Mouse (Mus musculus) adrenal gland, postnatal 4 days (tissue): ENCODE results near the gene Nme9. TPM values are rescaled to one million over a fixed set of nuclear protein-coding genes. Genes with fewer than 3 reads are reported as not detected.

Experiments used
- DNase-seq, 2 experiments: peaks; one replicate each; pipeline ENCODE4 v3.0.0; 2021 to 2022; ENCODE audit warnings: low spot score in 2 of 2, mixed read lengths in 2 of 2
- total RNA-seq, 2 experiments: library from RNA; stranded (reverse); gene quantifications; 2 replicates each; pipeline ENCODE4 v1.2.3; 2021

Gene Nme9
- total RNA-seq, 2 experiments from 2014 or later: not detected

DNA sequence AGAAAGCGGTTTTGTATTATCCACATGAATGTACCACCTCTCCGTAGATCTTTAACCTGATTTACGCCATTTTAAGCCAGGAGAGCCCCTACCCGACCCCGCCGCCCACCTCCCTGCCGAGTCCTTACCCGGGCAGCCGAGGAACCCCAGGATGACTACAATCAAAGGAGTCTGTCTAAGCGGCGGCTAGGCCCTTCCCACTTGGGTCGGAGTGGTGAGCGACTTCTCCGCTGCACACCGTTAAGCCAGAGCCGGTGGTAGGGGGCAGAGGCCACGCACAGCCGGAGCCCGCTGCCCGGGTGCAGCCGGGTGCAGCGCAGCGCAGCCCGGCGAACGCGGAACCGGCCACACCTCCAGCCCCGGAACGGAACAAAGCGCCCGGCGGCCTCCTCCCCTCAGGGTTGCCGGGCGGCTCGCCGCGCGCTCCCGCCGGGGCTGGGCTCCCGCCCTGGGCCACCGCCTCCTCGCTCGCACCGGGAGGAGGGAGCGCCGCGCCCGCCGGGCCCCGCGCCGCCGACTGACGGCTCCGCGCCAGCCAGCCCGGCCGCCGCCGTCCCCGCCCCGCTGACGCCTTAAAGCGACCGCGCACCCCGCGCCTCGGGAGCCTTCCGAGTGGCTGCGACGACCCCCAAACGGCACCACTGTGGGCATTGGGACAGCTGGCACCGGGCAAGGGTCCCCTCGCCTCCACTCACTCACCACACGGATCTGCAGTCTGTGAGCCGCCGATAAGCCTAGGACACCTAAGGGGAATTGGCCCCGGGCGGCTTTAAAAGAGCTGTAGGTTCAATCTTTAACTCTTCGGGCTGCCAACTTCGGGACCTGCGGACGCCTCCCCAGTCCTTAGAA lies 14.9 kb upstream of the Nme9 start:
- DNase-seq: peak; percentile 53 to 62

DNA sequence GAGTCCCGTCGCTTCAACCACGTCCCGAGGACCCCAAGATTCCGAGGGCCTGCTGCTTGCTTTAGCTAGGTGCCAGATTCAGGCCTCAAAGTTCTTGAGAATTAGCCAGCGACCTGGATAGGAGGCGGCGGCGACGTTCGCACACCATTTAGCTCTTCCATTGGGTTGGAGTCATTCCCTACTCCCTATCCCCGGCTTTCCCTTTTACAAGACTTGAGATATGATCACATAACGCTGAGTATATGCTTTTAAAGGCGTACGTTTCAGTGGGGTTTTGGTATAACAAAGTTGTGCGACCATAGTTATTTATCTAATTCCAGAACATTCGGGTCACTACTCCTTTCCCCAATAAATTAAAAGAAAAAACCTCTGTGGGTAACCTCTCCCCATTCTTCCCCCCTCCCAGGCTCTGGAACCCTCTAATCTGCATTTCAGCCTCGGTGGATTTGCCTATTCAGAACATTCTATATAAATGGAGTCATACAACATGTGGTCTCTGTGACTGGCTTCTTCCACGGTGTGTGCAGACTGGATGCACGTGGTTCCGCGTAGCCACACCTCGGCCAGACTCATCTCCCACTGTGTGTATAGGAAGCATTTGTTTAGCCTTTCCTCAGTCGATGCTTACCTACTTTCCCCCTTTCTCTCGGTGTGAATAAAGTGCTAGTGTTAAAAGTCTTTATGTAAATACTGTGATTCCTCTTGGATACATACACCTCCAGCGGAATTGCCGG lies 14.1 kb upstream of the Nme9 start, which contains the start of gene Mras:
Gene Mras (minus strand): TSS at position 351 of the 734 bp plus-strand sequence.
- no peak for DNase-seq

DNA sequence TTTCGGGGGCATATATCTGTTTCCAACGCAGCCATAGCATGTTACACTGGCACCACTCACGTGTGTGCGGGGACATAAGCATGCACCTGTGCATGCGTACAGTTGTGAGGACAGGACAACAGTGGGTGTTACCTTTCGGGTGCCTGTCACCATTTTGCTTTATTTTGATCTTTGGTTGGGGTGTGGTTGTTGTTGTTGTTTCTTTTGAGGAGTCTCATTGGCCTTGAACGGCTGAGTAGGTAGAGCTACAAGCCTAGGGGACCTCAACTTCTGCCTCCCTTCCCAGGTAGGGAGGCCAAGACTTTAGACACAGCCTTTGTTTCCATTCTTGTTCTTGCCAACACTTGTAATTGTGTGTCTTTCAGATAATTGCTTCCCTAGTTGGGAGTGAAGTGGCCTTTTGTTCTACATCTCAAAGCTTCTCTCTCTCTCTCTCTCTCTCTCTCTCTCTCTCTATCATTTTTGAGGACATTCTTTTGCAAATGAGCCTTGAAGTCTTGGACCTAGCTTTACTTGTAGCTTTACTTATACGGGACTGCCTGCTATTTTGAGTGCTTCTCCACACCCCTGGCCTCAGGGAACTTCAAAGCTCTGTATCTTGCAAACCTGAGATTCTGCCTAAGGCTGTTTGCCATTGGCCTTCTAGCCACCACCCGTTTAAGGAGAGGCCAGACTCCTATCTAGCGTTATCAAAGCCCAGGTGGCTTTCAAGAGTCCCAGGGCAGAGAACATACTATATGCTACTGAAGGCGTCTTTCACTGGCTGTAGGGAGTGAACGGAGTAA lies 13.3 kb upstream of the Nme9 start:
- no peak for DNase-seq

DNA sequence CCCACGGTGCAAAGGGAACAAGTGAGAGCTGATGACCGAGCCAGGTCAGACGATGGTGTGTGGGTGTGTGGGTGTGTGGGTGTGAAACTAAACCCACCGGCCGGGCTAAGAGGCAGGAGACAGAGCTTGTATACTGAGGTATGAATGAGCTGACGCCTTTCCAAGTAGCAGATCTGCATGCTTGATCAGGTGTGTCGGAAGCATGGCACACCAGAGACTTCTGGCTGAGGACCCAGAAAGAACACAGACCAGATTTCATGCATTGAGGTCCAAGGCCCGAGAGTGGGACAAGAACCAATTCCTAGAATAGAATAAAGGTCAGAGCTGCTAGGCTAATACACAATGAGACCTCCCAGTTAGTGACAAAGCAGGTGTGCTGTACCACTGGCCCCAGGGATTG lies 12.2 kb upstream of the Nme9 start:
- no peak for DNase-seq

DNA sequence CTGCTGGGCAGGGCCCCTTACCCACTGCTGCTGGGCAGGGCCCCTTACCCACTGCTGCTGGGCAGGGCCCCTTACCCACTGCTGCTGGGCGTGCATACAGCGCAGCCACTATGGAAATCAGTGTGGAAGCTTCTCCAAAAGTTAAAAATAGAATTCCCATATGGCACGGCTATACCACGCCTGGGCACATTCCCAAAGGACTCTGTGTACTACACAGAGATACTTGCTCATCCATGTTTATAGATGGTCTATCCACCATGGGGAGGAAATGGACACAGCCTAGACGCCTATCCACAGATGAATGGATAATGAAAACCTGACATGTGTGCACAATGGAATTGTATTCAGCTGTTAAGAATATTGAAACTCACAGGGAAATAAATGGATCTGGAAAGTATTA lies 10.3 kb upstream of the Nme9 start:
- no peak for DNase-seq

DNA sequence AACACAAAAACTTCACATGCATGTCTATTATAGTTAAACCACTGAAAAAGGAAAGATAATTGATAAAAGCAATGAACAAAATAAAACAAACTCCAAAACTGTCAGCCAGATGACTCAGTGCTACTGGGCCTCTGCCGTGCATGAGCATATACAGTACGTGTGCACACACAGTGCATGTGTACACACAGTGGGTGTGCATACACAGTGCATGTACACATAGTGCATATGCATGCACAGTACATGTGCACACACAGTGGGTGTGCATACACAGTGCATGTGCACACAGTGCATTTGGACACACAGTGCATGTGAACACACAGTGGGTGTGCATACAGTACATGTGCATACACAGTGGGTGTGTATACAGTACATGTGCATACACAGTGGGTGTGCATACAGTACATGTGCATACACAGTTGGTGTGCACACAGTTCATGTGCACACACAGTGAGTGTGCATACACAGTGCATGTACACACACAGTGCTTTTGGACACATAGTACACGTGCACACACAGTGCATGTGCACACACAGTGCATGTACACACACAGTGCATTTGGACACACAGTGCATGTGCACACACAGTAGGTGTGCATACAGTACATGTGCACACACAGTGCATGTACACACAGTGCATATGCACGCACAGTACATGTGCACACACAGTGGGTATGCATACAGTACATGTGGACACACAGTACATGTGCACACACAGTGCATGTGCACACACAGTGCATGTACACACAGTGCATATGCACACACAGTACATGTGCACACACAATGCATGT lies 9.4 kb upstream of the Nme9 start:
- no peak for DNase-seq

DNA sequence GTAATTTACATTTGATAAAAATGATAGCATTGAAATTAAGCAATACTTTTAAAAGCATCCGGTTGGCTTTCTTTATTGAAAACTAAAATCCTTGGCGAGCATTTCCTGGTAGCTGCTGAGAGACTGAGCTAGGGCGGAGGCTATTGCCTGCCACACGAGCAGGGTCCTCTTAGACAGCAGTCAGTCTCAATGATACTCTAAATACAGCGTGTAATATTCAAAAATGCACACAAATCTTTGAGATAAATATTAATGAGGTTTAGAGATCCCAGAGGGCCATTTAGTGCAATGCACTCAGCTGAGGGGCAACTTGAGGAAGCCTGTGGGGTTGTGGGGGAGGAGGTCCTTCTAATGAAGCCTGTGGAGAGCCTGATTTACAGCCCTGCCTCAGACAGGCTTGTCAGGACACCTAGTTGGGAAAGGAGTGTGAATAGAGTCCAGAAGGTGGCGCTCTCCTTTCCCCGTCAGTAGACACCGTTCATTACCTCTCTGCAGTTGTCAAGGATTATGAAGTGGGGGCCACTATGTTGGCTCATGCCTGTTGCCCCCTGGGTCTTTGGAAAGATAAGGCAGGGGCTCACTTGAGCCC lies 6.6 kb upstream of the Nme9 start:
- DNase-seq: no peak

DNA sequence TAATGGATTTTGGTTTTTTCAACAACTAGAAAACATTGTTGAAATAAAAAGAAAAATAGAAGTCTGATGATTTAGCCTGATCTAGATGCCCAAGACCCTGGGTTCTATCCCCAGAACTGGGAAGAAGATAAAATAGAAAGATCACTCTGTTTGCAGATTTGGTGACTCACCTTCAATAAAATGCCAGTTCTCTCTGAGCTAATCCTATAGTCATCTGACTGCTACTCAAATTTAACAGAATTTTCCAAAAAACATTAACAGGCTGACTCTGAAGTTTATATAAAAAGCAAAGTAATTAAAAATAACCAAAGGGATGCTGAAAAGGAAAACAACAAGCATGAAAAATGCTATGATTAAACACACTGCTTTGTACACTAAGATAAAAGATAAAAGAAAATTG lies 5.0 kb upstream of the Nme9 start:
- DNase-seq: no peak

DNA sequence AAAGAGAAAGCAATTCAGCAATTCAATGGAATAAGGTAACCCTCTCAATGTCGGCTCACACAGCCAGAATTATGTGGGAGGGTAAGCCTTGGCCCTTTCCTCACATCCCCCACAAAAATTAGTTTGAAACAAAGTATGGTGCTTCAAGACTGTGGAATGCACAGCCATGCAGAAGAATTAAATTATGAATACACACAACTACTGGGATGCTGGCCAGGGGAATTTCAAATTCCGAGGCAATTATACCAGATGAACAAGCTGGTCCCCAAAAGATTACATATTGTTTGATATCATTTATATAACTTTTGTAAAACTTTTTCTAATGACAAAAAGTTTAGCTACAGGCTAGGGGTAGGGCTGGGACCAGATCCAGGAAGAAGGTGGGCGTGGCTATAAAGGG lies 4.0 kb upstream of the Nme9 start:
- no peak for DNase-seq

DNA sequence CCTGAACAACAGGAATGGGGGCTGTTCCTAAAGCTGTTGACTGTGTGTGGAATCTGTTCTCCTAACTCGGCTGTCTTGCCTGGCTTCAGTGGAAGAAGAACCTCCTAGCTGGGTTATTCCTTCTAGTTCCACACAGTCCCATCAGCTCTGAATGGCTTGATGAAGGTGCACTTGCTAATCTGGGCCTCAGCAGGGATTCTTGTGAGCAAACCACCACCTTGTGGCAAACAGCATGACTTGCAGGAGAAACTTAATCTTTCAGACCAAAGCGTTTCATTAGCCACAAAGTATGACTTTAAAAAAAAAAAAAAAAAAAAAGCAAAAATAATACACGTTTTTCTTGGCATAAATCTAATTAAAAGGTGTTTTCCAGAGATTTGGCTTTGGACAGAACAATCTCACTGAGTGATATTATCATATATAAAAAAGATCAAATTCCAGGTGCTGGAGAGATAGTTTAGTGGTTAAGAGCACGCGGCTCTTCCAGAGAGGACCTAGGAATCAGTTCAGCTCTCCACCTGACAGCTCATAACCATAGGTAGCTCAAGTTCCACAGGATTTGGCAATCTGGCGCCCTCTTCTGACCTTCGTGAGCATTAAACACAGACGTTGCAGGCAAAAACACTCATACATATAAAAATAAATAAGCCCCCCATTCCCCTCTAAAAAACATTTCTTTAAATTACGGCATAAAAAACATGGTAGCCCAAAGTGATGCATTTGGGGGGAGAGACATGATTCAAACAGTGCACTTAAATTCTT lies 1.2 kb upstream of the Nme9 start:
- no peak for DNase-seq

DNA sequence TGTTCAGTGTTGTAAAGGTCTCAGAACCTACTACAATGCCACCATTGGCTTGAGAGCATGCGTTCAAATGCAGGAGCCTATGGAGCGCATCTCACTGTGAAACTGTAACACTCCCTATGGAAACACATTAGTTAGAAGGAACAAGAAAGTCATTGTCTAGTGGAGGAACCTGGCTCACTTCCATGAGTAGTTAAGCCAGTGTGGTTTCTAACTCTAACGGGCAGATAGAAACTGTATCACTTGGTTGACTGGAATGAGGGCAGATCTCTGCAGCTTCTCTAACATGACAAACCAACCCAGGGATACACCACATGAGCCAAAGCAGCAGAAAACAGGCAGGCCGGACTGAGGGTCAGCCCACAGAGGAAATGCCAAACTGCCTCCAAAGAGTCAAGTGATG lies 2.9 kb downstream of the Nme9 start:
- no peak for DNase-seq

DNA sequence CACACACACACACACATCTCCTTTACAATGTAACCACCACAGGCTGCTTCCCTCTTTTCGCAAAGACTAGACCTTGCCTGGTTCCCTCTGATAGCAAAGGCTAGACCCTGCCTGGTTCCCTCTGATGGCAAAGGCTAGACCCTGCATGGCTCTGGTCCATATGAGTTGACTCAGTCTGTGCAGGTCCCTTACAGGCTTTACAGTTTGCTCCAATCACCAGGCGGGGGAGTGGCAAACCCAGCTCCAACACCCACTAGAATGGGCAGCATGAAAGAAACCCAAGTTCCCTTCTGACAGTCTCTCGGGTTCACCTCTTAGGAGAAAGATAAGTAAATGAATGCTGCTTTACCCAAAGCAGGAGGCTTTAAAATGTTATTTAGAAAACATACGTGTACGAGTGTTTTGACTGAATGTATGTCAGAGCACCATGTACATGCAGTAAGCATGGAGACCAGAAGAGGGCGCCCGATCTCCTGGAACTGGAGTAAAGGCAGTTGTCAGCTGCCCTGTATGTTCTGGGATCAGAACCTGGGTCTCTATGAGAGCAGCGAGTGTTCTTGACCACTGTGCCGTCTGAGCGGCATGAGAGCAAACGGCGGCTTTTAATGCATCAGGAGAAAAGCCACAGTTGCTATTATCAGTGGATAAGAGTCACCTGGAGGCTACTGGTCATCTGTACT lies 7.4 kb downstream of the Nme9 start:
- peak in 1 of 2 experiments; percentile 35 for DNase-seq

DNA sequence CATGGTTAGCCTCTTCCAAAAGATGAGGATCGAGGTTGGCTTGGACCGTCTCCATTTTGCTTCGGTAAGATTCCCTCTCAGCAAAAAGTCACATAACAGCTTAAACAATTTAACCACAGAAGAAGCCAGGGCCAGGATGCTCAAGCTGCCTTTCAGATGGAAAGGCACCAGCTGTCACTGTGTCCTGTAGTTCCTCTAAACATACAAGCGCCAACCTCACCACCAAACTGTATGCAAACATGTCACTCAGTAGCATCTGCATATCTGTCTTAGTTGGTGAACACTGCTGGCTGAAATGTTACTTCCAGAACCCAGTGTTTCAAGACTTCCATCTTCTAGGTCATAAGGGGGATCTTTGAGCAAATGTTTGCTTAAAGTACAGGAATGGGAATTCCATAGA lies 8.5 kb downstream of the Nme9 start:
- DNase-seq: no peak

DNA sequence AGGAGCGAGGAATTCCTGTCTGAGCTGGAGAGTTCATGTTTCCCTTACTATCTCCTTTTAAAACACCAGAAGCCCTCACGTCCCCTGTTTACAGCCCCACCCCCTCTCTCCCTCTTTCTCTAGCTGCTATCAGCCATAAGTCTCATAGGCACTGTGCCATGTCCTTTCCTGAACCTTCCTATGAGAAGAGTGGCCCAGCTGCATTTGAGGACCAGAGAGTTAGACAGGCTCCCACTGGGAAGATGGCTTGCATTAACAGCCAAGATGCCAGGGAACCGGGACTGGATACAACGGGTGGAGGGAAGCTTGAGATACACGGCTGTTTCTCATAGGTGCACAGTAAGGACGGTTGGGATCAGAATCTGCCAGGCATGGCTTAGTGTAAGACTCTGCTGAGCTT lies 13.6 kb downstream of the Nme9 start:
- DNase-seq: no peak

DNA sequence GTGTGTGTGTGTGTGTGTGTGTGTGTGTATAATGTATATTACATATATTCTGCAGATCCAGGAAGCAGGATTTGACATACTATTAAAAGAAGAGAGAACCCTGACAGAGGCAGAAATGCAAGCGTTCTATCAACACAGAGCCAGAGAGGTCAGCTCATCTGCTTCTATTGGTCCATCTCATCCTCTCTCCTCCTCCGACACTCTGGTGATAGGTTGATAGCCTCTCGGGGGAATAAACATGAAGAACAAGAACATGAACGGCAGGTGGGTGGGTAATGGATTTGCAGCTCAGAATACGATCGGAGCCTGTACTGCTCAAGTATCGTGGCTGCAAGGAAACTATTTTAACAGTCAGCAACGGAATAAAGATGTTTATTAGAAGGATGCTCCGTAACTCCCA lies 17.3 kb downstream of the Nme9 start:
- no peak for DNase-seq

DNA sequence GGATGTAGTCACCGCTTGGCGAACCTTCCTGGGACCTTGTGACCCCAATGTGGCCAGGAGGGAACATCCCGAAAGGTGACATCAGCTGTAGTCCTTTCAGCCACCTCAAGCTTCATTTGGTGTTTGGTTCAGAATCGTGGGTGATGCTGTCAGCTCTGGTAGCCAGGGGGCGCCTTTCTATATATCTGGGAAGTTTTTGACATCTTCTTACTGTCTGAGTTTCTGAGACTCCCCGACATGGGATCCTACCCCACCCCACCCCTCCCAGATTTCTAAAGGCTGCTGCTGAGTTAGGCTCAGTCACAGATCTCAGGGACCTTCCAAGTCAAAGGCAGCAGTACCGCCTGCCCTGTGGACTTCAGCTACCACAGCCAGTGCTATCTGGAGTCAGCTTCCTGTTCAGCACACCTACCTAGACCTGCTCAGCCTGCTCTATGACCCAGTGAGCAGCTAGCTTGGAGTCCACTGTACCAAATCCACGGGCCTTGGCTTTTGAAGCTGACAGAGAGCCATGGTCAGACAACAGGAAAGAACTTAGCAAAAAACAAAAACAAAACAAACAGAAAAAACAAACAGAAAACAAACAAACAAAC lies 18.5 kb downstream of the Nme9 start:
- DNase-seq: no peak

DNA sequence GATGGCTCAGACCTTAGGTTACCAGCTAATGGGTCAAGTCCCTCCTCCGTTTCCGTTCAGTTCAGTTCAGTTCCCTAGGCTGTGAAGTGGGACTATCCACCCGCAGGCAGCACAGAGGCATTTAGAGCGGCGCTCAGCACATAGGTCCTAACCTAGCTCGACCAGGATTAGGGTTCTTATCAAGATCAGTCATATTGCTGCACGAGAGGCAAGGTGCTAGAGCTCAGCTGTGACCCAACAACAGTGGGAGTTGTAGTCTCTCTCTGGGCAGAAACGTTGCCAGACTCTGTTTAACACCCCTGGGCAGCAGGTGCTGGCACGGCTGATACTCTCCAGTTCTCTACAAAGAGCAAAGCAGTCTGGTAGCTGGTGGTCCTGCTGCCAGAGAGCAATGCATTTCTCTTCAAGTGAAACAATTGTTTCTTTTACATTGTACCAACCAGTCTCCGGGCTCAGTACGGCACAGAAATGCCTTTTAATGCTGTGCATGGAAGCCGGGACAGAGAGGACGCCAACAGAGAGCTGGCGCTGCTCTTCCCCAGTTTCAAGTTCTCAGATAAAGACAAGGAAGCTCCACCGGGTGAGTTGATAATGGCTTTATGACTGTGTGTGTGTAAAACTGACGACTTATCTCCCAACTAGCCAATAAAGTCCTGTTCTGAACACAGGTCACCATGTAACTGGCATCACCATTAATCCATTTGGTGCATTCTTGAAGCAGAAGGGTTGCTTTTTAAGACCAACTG lies 19.2 kb downstream of the Nme9 start:
- no peak for DNase-seq

DNA sequence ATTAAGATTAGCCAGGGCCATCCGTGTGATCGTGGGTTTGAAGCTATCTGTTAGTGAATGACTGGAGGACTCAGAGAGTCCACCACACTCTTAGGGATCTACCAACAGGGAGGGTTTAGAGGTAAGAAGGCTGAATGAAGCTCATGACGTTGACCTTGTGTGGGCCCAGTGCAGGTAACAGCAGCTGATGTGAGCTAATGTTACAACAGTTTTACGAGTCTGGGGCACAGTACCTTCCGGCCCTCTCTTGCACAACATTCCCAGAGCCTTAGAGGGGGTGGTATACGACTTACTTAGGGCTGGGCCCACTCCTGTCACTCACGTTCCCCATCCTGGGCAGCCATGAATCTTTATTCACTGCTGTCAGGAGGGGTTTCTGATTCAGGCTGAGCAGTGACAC lies 20.1 kb downstream of the Nme9 start:
- DNase-seq: no peak
